Mouse (Mus musculus) CH12.LX (cell line): ENCODE data around the gene 9930111J21Rik1. TPM values are rescaled to one million over a fixed set of nuclear protein-coding genes. Genes with fewer than 3 reads are reported as not detected.

Experiments
- DNase-seq: peaks from one replicate; pipeline ENCODE4 v3.0.0-alpha.2; 2013; ENCODE audit errors: extremely low read depth
- H3K27ac ChIP-seq: 2 replicates; pipeline ENCODE4 v1.5.1; 2012; ENCODE audit warnings: low read depth, mild to moderate bottlenecking, control low read depth, moderate library complexity; ENCODE audit not compliant: insufficient read depth
- H3K27me3 ChIP-seq: replicated peaks from 2 replicates; pipeline ENCODE3; 2012; ENCODE audit warnings: inconsistent platforms
- H3K36me3 ChIP-seq, 2 experiments: replicated peaks in 1 of 2; 2 replicates each; pipeline versions ENCODE3 to v1.6.1; 2012; ENCODE audit warnings: inconsistent platforms in 1 of 2, low read length in 1 of 2, mild to moderate bottlenecking in 1 of 2, mixed read lengths in 1 of 2, moderate library complexity in 1 of 2; ENCODE audit not compliant: control insufficient read depth in 1 of 2, insufficient read depth in 1 of 2
- H3K4me1 ChIP-seq, 2 experiments: 2 replicates each; pipeline ENCODE4 v1.6.1; 2012; ENCODE audit warnings: inconsistent platforms in 1 of 2, moderate library complexity in 1 of 2; ENCODE audit not compliant: insufficient read depth in 2 of 2, control insufficient read depth in 1 of 2
- H3K4me2 ChIP-seq: 2 replicates; pipeline ENCODE4 v1.6.1; 2012; ENCODE audit warnings: low read depth, mild to moderate bottlenecking, control low read depth; ENCODE audit not compliant: poor library complexity, insufficient read depth, severe bottlenecking
- H3K4me3 ChIP-seq, 3 experiments: fragments of 150-350 bp in 1 of 3; sonication (generic) in 1 of 3; replicated peaks in 1 of 3; 2 replicates each; pipeline versions ENCODE3 to v1.5.1; 2011 to 2012; ENCODE audit warnings: low read depth in 2 of 3, low read length in 2 of 3, mild to moderate bottlenecking in 2 of 3, moderate library complexity in 2 of 3, control low read depth in 1 of 3, improper control_type of control experiment in 1 of 3, inconsistent platforms in 1 of 3, mixed read lengths in 1 of 3; ENCODE audit not compliant: poor library complexity in 1 of 3
- H3K79me2 ChIP-seq: replicated peaks from 2 replicates; pipeline ENCODE4 v1.6.1; 2012; ENCODE audit warnings: mild to moderate bottlenecking, moderate library complexity; ENCODE audit not compliant: control insufficient read depth, poor library complexity, insufficient read depth, severe bottlenecking; ENCODE audit errors: extremely low read depth
- H3K9ac ChIP-seq: 2 replicates; pipeline ENCODE4 v1.6.1; 2012; ENCODE audit warnings: low read depth, mild to moderate bottlenecking, control low read depth, moderate library complexity; ENCODE audit not compliant: insufficient read depth
- H3K9me3 ChIP-seq: replicated peaks from 2 replicates; pipeline ENCODE3; 2012; ENCODE audit warnings: low read length, inconsistent platforms, mixed read lengths
- BHLHE40 ChIP-seq: IDR thresholded peaks from 2 replicates; pipeline ENCODE4 v1.6.1; 2011; ENCODE audit warnings: mild to moderate bottlenecking, low read depth, low read length, improper control_type of control experiment
- ELF1 ChIP-seq: IDR thresholded peaks from 2 replicates; pipeline ENCODE4 v1.6.1; 2014; ENCODE audit warnings: low read depth, mild to moderate bottlenecking, inconsistent platforms, low read length, improper control_type of control experiment
- EP300 ChIP-seq: IDR thresholded peaks from 2 replicates; pipeline ENCODE4 v1.6.1; 2011; ENCODE audit warnings: low read length, improper control_type of control experiment
- ETS1 ChIP-seq: conservative IDR thresholded peaks from 2 replicates; pipeline ENCODE4 v1.6.1; 2012; ENCODE audit warnings: low read depth, mild to moderate bottlenecking, inconsistent platforms, low read length, improper control_type of control experiment, moderate library complexity
- IRF4 ChIP-seq: IDR thresholded peaks from 2 replicates; pipeline ENCODE4 v1.6.1; 2014; ENCODE audit warnings: low read depth, mild to moderate bottlenecking, inconsistent platforms, low read length, improper control_type of control experiment
- JUN ChIP-seq: IDR thresholded peaks from 2 replicates; pipeline ENCODE4 v1.6.1; 2011; ENCODE audit warnings: low read depth, mild to moderate bottlenecking, low read length, improper control_type of control experiment, moderate library complexity; ENCODE audit not compliant: insufficient read depth
- JUND ChIP-seq: conservative IDR thresholded peaks from 2 replicates; pipeline ENCODE4 v1.6.1; 2011; ENCODE audit warnings: low read depth, low read length, improper control_type of control experiment
- MXI1 ChIP-seq: IDR thresholded peaks from 2 replicates; pipeline ENCODE4 v1.6.1; 2011; ENCODE audit warnings: mild to moderate bottlenecking, low read depth, low read length, improper control_type of control experiment
- MYC ChIP-seq: IDR thresholded peaks from 2 replicates; pipeline ENCODE4 v1.6.1; 2011; ENCODE audit warnings: low read depth, mild to moderate bottlenecking, improper control_type of control experiment, low read length
- NRF1 ChIP-seq: IDR thresholded peaks from 2 replicates; pipeline ENCODE4 v1.6.1; 2014; ENCODE audit warnings: low read depth, mild to moderate bottlenecking, inconsistent platforms, low read length, improper control_type of control experiment, moderate library complexity
- RCOR1 ChIP-seq: conservative IDR thresholded peaks from 2 replicates; pipeline ENCODE4 v1.6.1; 2012; ENCODE audit warnings: low read depth, mild to moderate bottlenecking, inconsistent platforms, low read length, improper control_type of control experiment
- ZKSCAN1 ChIP-seq: IDR thresholded peaks from 2 replicates; pipeline ENCODE4 v1.6.1; 2012; ENCODE audit warnings: low read depth, inconsistent platforms, low read length, improper control_type of control experiment, borderline replicate concordance
- ZMIZ1 ChIP-seq: IDR thresholded peaks from 2 replicates; pipeline ENCODE4 v1.6.1; 2012; ENCODE audit warnings: low read depth, mild to moderate bottlenecking, inconsistent platforms, low read length, improper control_type of control experiment
- ZNF384 ChIP-seq: IDR thresholded peaks from 2 replicates; pipeline ENCODE4 v1.6.1; 2012; ENCODE audit warnings: low read depth, low read length, improper control_type of control experiment, inconsistent platforms
- dilution Hi-C: fragments of 300-500 bp; cut with MboI; formaldehyde crosslinking; loops from 2 replicates; pipeline ENCODE4 v1.14.3; 2020; ENCODE audit warnings: low sequenced_read_pairs; ENCODE audit not compliant: extremely low pct_unique_long_range_greater_than_20kb, extremely low pct_ligation_motif_present
- in situ Hi-C: fragments of 300-500 bp; cut with MboI; formaldehyde crosslinking; loops from 3 replicates; pipeline ENCODE4 v1.14.3; 2019; ENCODE audit warnings: low sequenced_read_pairs, low pct_ligation_motif_present, low pct_unique_long_range_greater_than_20kb, mixed read lengths
- polyA plus RNA-seq: library from polyadenylated mRNA; unstranded; fragments of >175 nt; gene quantifications from 2 replicates; pipeline ENCODE4 v1.2.1, GENCODE M21; 2012; ENCODE audit warnings: low read depth; ENCODE audit not compliant: insufficient read length
- total RNA-seq, 2 experiments: library from RNA; depleted of rRNA; stranded (reverse); fragments of 300-350 nt in 1 of 2; fragments of >200 nt in 1 of 2; gene quantifications; 2 replicates each; pipeline ENCODE4 v1.2.3; 2012 to 2014

9930111J21Rik1 gene
- total and polyA plus RNA-seq, 3 experiments, result 4.3 to 7.4 (median 6.0) TPM

- no peaks in the 10 kb centered on the region for H3K9me3 ChIP-seq
- in situ Hi-C loops, result no loop called here
- peaks cover 13 to 41% of the 10 kb centered on the region in 2 experiments for H3K4me1 ChIP-seq
- no peaks in the 10 kb centered on the region for H3K27me3 ChIP-seq
- no peaks in the 10 kb centered on the region for H3K36me3 ChIP-seq
- H3K4me3 ChIP-seq, result no peak overlapping the region
- peak; percentile 29 for DNase-seq
- peak overlapping the region; percentile 69 for H3K4me2 ChIP-seq
- H3K27ac ChIP-seq, result no peak overlapping the region
- TF ChIP-seq JUN, result peak; percentile 83
- TF ChIP-seq EP300, result peak; percentile 76
- TF ChIP-seq ZKSCAN1, result no peak
- no peak for TF ChIP-seq IRF4
- no peak; the same call in 1 of the 2 replicates for TF ChIP-seq BHLHE40
- TF ChIP-seq ELF1, result no peak
- TF ChIP-seq ETS1, result peak; percentile 65
- TF ChIP-seq NRF1, result no peak
- no peak for TF ChIP-seq ZMIZ1
- TF ChIP-seq JUND, result peak; percentile 75
- TF ChIP-seq RCOR1, result no peak
- TF ChIP-seq MYC, result 0 out of 2 replicates have a peak, but pooled peaks have one; percentile 6
- dilution Hi-C loops, result no loop called here
- H3K79me2 ChIP-seq, result no peaks in the 10 kb centered on the region
- H3K9ac ChIP-seq, result no peak overlapping the region
Measured at GRCm38 (mm10) chr11:48918380-48918779, 60.8 kb downstream of the 9930111J21Rik1 start.

DNA sequence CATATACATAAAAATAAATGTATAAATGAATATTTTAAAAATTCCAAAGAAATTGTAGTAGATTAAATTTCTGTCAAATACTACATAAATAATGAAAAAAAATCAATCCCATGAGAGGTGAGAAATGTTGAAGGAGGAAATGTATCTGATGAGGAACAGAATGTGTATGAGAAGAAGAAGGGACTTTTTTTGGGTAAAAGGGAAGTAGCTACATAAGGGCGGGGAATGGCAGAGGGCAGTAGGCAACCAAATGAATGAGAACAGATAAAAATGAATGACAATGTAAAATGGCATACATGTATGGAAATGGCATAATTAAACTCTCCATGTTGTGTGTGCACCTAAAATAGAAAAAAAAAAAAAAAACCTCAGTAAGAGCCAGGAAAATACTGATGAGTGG is 65.6 kb downstream of the 9930111J21Rik1 start:
- Histone ChIP-seq H3K4me1 (peaks cover 9 to 45% of the 10 kb centered on the region in 2 experiments), H3K4me3 (no peak overlapping the region), H3K4me2 (no peak overlapping the region), H3K27ac (no peak overlapping the region), H3K79me2 (no peaks in the 10 kb centered on the region), H3K9ac (no peak overlapping the region), H3K36me3 (peaks cover 0 to 4% of the 10 kb centered on the region in 2 experiments), H3K9me3 (no peaks in the 10 kb centered on the region), H3K27me3 (no peaks in the 10 kb centered on the region)
- TF ChIP-seq IRF4, result no peak
- TF ChIP-seq EP300, result no peak
- TF ChIP-seq ZNF384, result peak; percentile 37; the same call in 1 of the 2 replicates
- no peak for TF ChIP-seq MXI1
- dilution Hi-C loops, result no loop called here
- DNase-seq, result peak; percentile 31
- in situ Hi-C loops, result no loop called here
